Mouse (Mus musculus) Patski (cell line): ENCODE data around the gene Plk1. TPM values are rescaled to one million over a fixed set of nuclear protein-coding genes. Genes with fewer than 3 reads are reported as not detected.

ENCODE experiments used
- ATAC-seq: fragments of 100-300 bp; one replicate; pipeline ENCODE4 v1.8.0; 2021
- CTCF ChIA-PET: fragments of 350-600 bp; sonication (Branson Sonifier 250); formaldehyde crosslinking; loops from one replicate; lab custom pipeline; 2022; ENCODE audit warnings: inconsistent platforms; lab: Charles Lee
- POLR2A ChIA-PET: fragments of 350-600 bp; sonication (Branson Sonifier 250); formaldehyde crosslinking; loops from one replicate; lab custom pipeline; 2022; ENCODE audit warnings: antibody characterized with exemption, inconsistent platforms; lab: Charles Lee
- DNase-seq: peaks from one replicate; pipeline ENCODE4 v3.0.0-alpha.2; 2011; ENCODE audit warnings: low read depth, low spot score
- H3K27me3 ChIP-seq: fragments of 371-371 bp; one replicate; pipeline ENCODE4 v1.5.1; 2021
- CTCF ChIP-seq: fragments of 100-300 bp; IDR thresholded peaks from one replicate; pipeline ENCODE4 v1.5.1; 2021
- in situ Hi-C: fragments of 300-500 bp; cut with MboI; formaldehyde crosslinking; loops from 3 replicates; pipeline ENCODE4 v1.11.1; 2018; ENCODE audit warnings: low pct_unique_long_range_greater_than_20kb, mixed read lengths
- polyA plus RNA-seq: library from polyadenylated mRNA; unstranded; gene quantifications from one replicate; pipeline ENCODE4 v1.2.3, GENCODE M21; 2021

The Plk1 gene
- polyA plus RNA-seq, 1 experiment from 2014 or later: 55.8 TPM

- ChIA-PET POLR2A (no interaction called here), CTCF (no interaction called here)
- in situ Hi-C loops: no loop called here
- ATAC-seq (no peak), DNase-seq (no peak)
- TF ChIP-seq CTCF: no peak
- H3K27me3 ChIP-seq: no peaks in the 10 kb centered on the region
These were observed 18.2 kb upstream of the Plk1 start for GRCm38 (mm10) chr7:122140991-122141390.

GRCm38 (mm10) chr7:122152473-122152872 is 6.8 kb upstream of the Plk1 start:
- no peak for TF ChIP-seq CTCF
- ChIA-PET CTCF (no interaction called here), POLR2A (no interaction called here)
- in situ Hi-C loops: no loop called here
- ATAC-seq: no peak
- no peak for DNase-seq
- H3K27me3 ChIP-seq: no peaks in the 10 kb centered on the region

GRCm38 (mm10) chr7:122158488-122158887 is 751 bp upstream of the Plk1 start:
- ATAC-seq (peak; percentile 15), DNase-seq (no peak)
- no peaks in the 10 kb centered on the region for H3K27me3 ChIP-seq
- POLR2A ChIA-PET: interaction anchor here (0.6 to 1.1 kb wide), 2 partner anchors 13 to 38 kb away, joined by 3 read pairs; no protein-coding TSS in a partner anchor
- no peak for TF ChIP-seq CTCF
- CTCF ChIA-PET: interaction anchor here (1.8 kb wide), 1 partner anchor 38 kb away, joined by 3 read pairs; no protein-coding TSS in a partner anchor
- in situ Hi-C loops: no loop called here

GRCm38 (mm10) chr7:122160037-122160436 is 798 bp downstream of the Plk1 start:
- no peak for TF ChIP-seq CTCF
- POLR2A ChIA-PET: no interaction called here
- no peak for DNase-seq
- CTCF ChIA-PET: no interaction called here
- ATAC-seq: no peak
- no peaks in the 10 kb centered on the region for H3K27me3 ChIP-seq
- in situ Hi-C loops: no loop called here

- ATAC-seq: no peak
- no peaks in the 10 kb centered on the region for H3K27me3 ChIP-seq
- in situ Hi-C loops: no loop called here
- ChIA-PET CTCF (no interaction called here), POLR2A (no interaction called here)
- no peak for TF ChIP-seq CTCF
- DNase-seq: no peak
These were observed 4.5 kb downstream of the Plk1 start for GRCm38 (mm10) chr7:122163766-122164165.

GRCm38 (mm10) chr7:122167203-122167602 is 8.0 kb downstream of the Plk1 start:
- TF ChIP-seq CTCF: no peak
- ChIA-PET CTCF (no interaction called here), POLR2A (no interaction called here)
- DNase-seq: no peak
- H3K27me3 ChIP-seq: no peaks in the 10 kb centered on the region
- in situ Hi-C loops: no loop called here
- ATAC-seq: no peak

GRCm38 (mm10) chr7:122170705-122171104 is 11.5 kb downstream of the Plk1 start:
- in situ Hi-C loops: no loop called here
- H3K27me3 ChIP-seq: no peaks in the 10 kb centered on the region
- DNase-seq (no peak), ATAC-seq (no peak)
- TF ChIP-seq CTCF: no peak
- ChIA-PET POLR2A (no interaction called here), CTCF (interaction anchor here (1.1 kb wide), 1 partner anchor 26 kb away, joined by 3 read pairs; no protein-coding TSS in a partner anchor)

GRCm38 (mm10) chr7:122171613-122172012 is 12.4 kb downstream of the Plk1 start:
- DNase-seq (no peak), ATAC-seq (no peak)
- no peaks in the 10 kb centered on the region for H3K27me3 ChIP-seq
- ChIA-PET POLR2A (no interaction called here), CTCF (interaction anchor here (1.1 kb wide), 1 partner anchor 26 kb away, joined by 3 read pairs; no protein-coding TSS in a partner anchor)
- in situ Hi-C loops: no loop called here
- no peak for TF ChIP-seq CTCF

- no peak for ATAC-seq
- ChIA-PET CTCF (no interaction called here), POLR2A (no interaction called here)
- in situ Hi-C loops: no loop called here
- no peak for TF ChIP-seq CTCF
- H3K27me3 ChIP-seq: peaks cover 8% of the 10 kb centered on the region
- no peak for DNase-seq
These were observed 21.5 kb downstream of the Plk1 start for GRCm38 (mm10) chr7:122180720-122181119.

GRCm38 (mm10) chr7:122184569-122184968 is 25.3 kb downstream of the Plk1 start:
- in situ Hi-C loops: no loop called here
- no peaks in the 10 kb centered on the region for H3K27me3 ChIP-seq
- DNase-seq (no peak), ATAC-seq (no peak)
- POLR2A ChIA-PET: no interaction called here
- CTCF ChIA-PET: interaction anchor here (1.3 to 1.4 kb wide), 2 partner anchors 12 to 15 kb away, joined by 3 to 5 read pairs; no protein-coding TSS in a partner anchor
- no peak for TF ChIP-seq CTCF

- ChIA-PET POLR2A (no interaction called here), CTCF (no interaction called here)
- no peak for DNase-seq
- no peak for TF ChIP-seq CTCF
- H3K27me3 ChIP-seq: no peaks in the 10 kb centered on the region
- no peak for ATAC-seq
- in situ Hi-C loops: no loop called here
These were observed 26.8 kb downstream of the Plk1 start, which contains the start of gene Ern2 for GRCm38 (mm10) chr7:122186043-122186442. TSS of gene Ern2 (minus strand) at chr7:122186207.

GRCm38 (mm10) chr7:122189484-122189883 is 30.2 kb downstream of the Plk1 start:
- ChIA-PET POLR2A (no interaction called here), CTCF (no interaction called here)
- ATAC-seq (no peak), DNase-seq (peak; percentile 1)
- TF ChIP-seq CTCF: peak; percentile 73
- in situ Hi-C loops: no loop called here
- H3K27me3 ChIP-seq: no peaks in the 10 kb centered on the region
